Mouse (Mus musculus) bone marrow, adult 2 months (tissue): ENCODE results near the gene Rptor. TPM values are rescaled to one million over a fixed set of nuclear protein-coding genes. Genes with fewer than 3 reads are reported as not detected.

Experiments
- H3K27ac ChIP-seq: fragments of 200-500 bp; 2 replicates; pipeline ENCODE4 v1.5.1; 2012; ENCODE audit warnings: low read depth, mild to moderate bottlenecking, control low read depth, inconsistent platforms, low read length; ENCODE audit not compliant: control insufficient read depth, poor library complexity, insufficient read depth
- H3K4me1 ChIP-seq: fragments of 200-500 bp; 2 replicates; pipeline ENCODE4 v1.6.1; 2011; ENCODE audit warnings: low read length; ENCODE audit not compliant: control insufficient read depth, insufficient read depth
- H3K4me3 ChIP-seq: fragments of 200-500 bp; replicated peaks from 2 replicates; pipeline ENCODE3; 2011; ENCODE audit warnings: mild to moderate bottlenecking, low read depth, low read length, control low read depth; ENCODE audit not compliant: control insufficient read depth
- CTCF ChIP-seq: fragments of 200-500 bp; IDR thresholded peaks from 2 replicates; pipeline ENCODE4 v1.5.1; 2011; ENCODE audit warnings: low read length, control low read depth; ENCODE audit not compliant: control insufficient read depth, insufficient read depth
- POLR2A ChIP-seq: fragments of 200-500 bp; IDR thresholded peaks from 2 replicates; pipeline ENCODE4 v1.6.1; 2011; ENCODE audit warnings: low read depth, mild to moderate bottlenecking, control low read depth, low read length, borderline replicate concordance; ENCODE audit not compliant: control insufficient read depth
- WGBS: fragments of 180-500 bp; shearing (Covaris S2); methylation state at CpG from one replicate; pipeline ENCODE4 v1.1.7; 2018; 5-methylcytosine and 5-hydroxymethylcytosine counted together
- polyA plus RNA-seq: library from polyadenylated mRNA; stranded (reverse); fragments of >200 nt; gene quantifications from 2 replicates; pipeline ENCODE4 v1.2.4, GENCODE M21; 2011; ENCODE audit warnings: low replicate concordance; ENCODE audit not compliant: missing spikeins, insufficient read depth, insufficient read length

Gene Rptor
- 7.4 and 15.6 TPM in 2 replicates for polyA plus RNA-seq

DNA sequence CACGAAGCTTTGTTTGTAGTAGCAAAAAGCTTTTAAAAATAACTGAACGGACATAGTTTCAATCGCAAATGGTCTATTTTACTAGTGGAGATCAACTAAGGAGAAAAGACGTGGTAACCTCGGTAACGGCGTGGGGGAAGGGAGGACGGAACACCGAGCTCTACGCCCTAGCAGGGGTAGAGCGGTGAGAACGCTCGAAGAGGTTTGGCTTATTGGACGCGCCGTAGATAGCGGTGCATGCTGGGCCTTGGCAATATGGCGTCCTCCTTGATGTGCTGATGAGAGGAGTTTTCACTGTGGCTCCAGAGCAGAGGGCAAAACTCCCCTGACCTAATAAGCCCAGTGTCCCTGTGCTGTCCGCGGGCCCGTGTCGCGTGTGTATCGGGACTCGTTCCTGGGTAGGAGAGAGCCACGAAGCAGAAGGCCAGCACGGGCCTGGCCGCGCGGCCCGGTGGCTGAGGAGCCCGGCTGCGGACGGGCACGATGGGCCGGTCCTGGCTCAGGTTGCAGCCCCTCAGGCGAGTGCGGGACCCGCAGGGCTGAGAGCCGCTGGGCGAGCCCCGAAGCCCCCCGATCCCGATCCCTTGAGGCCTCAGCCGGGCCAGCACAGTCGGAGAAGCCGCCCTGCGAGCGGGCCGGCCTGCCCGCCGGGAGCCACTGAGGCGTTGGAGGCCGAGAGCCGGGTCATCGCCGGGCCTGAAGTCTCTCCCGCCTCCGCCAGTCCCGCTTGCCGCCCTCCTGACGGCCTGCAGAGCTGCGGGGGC, at the start of gene Rptor:
Rptor (plus strand) TSS at position 143 of the 764 bp plus-strand sequence.
- peak within 1 kb of the TSS; percentile 88 for H3K4me3 ChIP-seq
- H3K27ac ChIP-seq, result peak within 1 kb of the TSS; percentile 8; the same call in 1 of the 2 replicates
- H3K4me1 ChIP-seq, result no peaks in the 10 kb centered on the region
- WGBS, result under 1% methylated on average over 63 of the region's 63 CpGs
- TF ChIP-seq CTCF, result no peak
- TF ChIP-seq POLR2A, result peak; percentile 34; the same call in 1 of the 2 replicates

DNA sequence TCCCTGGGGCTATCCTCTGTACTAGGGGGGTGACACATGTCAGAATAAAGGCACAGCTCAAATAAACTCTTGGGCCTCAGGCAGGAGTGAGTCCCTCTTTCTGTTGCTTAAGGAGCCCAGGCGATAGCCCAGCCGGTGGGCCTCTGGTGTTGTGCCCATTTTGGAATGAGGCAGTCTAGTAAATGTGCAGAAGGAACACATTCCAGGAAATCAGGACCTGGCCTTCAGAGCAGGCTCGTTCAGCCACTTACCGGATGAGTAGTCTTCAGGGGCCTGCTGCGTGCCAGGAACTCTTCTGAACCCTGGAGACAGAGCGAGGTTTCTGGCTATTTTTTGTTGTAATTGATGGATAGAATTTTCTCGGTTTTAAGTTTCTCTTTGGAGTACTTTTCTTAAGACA, 48.0 kb upstream of the Rptor start:
- WGBS, result 78% methylated on average over 7 of the region's 7 CpGs
- no peak overlapping the region for H3K4me3 ChIP-seq
- H3K27ac ChIP-seq, result no peak overlapping the region
- TF ChIP-seq POLR2A (no peak), CTCF (no peak)
- peaks cover 6% of the 10 kb centered on the region for H3K4me1 ChIP-seq

DNA sequence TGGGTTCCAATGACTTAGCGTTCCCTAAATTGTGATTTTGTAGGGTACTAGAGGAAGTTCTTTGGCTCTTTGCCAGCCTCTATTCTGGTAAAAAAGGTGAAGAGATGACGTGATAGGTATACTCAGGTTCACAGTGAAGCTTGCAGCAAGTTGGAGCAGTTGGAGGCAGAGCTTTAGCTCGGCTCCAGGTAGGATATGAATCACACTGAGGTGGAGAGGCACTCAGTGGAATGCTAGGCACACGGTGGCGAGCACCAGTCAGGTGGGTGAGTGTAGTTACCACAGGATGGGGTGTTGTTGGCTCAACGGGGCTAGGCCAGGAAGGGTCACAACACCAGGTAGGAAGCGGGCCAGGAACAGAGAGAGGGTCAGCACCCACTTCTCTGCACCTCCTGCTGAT, 47.5 kb upstream of the Rptor start:
- WGBS, result 74% methylated on average over 7 of the region's 7 CpGs
- Histone ChIP-seq H3K4me1 (peaks cover 6% of the 10 kb centered on the region), H3K27ac (no peak overlapping the region), H3K4me3 (no peak overlapping the region)
- no peak for TF ChIP-seq POLR2A
- no peak for TF ChIP-seq CTCF

DNA sequence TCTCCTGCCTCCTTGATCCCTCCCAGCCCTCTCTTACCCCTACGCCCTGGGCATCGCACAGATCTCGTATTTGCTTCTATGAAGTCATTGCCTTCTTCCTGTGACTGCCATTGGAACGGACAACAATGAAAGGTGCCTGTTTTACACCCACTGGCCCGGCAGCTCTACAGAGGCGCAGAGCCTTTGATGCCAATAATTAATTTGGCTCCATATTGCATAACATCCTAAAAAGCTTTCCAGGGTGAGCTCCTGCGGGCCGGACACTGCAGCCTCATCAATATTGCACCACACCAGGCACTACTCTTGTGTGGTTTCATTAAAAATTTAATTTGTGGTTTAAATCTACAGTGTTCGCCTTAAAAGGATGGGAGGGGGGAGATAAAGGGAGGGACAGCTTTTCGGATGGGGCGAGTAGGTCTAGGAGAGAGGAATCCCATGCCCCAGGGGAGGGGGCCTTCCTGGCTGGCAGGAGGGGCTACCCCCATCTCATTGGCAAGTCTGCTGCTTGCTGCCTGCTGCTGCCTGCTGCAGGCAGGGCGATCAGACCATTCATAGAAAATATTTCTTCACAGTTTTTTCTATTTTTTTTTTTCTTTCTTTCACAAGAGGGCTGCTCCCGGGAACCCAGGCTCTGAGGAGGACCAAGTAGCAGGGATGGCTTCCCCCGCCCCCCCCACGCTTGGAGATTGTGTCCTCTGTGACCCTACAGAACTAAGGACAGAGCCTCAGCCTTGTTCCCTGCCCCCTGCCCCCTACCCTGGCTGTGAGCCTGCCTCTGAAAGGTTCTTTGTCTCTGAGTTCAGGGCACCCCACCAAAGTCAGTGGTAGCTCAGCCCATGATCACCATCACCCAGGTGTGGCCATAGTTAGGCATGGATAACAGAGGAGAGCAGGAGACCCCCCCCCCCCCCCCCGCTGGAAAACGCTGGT, 44.5 kb upstream of the Rptor start:
- 42% methylated on average over 17 of the region's 17 CpGs for WGBS
- H3K4me3 ChIP-seq, result no peak overlapping the region
- peaks cover under 1% of the 10 kb centered on the region; the same call in 1 of the 2 replicates for H3K4me1 ChIP-seq
- H3K27ac ChIP-seq, result no peak overlapping the region
- TF ChIP-seq POLR2A, result no peak

DNA sequence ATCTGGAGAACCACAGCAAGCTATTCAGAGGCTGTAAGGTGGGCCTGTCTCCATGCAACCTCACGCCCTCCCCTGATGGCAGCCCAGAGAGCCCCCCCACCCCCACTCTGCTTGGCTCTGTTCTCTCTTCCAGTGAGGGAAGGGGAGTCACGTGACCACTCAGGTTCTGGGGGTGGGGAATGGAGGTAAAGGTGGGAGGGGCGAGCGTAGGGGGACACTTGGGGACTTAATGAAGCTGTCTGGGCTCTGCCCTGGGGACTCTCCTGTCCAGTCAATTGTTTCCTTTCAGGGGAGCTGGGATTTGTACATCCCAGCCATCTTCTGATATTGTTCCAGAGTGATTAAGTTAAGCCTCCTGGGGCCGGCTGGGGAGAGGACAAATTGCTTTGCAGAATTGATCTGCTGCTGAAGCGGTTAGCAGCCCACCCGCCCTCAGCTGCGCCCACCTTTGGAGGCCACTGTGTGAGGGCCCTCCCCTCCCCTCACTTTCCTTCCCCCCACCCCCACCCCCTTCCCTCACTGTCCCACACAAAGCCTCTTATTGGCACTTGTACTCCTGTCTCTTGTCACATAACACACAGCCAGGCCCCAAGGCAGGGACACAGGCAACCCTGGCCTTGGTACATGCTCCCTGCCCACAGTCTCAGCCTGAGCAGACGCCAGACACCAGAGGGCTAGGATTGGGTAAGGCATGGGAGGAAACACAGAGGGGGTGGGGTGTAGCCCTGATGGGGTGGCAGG, 43.7 kb upstream of the Rptor start:
- no peak overlapping the region for H3K4me3 ChIP-seq
- WGBS, result 45% methylated on average over 9 of the region's 9 CpGs
- no peak overlapping the region for H3K27ac ChIP-seq
- TF ChIP-seq CTCF (no peak), POLR2A (no peak)
- no peaks in the 10 kb centered on the region for H3K4me1 ChIP-seq

DNA sequence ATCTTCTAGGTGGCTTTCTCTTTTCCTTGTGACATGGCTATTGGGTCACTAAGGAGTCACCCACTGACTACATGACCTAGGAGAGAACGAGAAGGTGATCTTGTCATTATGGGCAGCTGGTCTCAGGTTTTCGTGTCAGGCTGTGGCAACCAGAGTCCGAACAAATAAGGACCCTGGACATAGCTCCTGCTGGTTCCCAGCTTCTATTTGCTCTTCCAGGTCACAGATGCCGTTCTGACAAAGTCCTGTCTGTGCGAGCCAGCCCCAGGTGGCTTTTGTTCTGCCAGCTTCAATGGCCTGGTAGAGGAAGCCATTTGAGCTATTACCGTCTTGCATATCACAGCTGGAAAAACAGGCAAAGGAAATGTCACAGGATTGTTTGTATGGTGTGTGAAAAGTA, 40.4 kb upstream of the Rptor start:
- TF ChIP-seq CTCF (no peak), POLR2A (no peak)
- 51% methylated on average over 6 of the region's 6 CpGs for WGBS
- Histone ChIP-seq H3K27ac (no peak overlapping the region), H3K4me3 (no peak overlapping the region), H3K4me1 (no peaks in the 10 kb centered on the region)

DNA sequence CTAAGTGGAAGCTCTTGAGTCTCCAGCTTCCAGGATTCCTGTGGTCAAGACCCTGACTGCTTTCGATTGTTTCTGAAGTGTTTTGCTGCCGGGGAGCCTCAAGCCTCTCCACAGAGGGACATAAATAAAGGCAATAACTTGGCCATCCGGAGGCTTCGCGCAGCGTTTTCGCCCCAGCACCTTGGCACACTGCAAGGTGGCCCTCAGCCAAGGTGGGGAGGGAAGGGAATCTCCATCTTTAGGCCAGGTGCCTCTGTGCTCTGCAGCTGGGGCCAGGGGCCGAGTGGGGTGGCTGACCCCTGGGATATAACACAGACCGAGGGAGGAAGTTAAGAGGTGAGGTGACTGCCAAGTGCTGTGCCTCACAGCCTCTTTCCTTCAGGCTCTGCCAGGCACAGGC, 39.5 kb upstream of the Rptor start:
- Histone ChIP-seq H3K4me3 (no peak overlapping the region), H3K27ac (no peak overlapping the region), H3K4me1 (no peaks in the 10 kb centered on the region)
- TF ChIP-seq POLR2A (no peak), CTCF (no peak)
- 17% methylated on average over 9 of the region's 9 CpGs for WGBS

DNA sequence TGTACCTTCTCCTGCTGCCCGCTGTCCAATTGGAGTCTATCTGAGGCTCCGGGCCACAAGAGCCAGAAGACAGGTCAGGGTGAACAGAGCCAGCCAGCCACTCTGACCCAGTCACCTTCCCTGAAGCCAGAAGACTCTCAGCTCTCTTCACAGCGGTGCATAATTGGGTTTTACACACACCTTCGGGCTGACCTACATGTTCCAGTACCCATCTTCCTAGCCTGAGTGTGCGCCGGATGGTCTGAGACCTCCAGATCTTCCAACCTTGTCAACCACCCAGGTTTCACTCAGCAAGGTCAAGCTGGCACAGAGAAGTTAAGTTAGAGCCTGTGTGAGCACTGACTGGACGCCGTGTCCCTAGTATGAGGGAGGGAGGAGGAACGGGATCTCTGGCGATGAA, 38.3 kb upstream of the Rptor start:
- 80% methylated on average over 10 of the region's 10 CpGs for WGBS
- Histone ChIP-seq H3K4me3 (no peak overlapping the region), H3K4me1 (no peaks in the 10 kb centered on the region), H3K27ac (no peak overlapping the region)
- TF ChIP-seq POLR2A (no peak), CTCF (no peak)

DNA sequence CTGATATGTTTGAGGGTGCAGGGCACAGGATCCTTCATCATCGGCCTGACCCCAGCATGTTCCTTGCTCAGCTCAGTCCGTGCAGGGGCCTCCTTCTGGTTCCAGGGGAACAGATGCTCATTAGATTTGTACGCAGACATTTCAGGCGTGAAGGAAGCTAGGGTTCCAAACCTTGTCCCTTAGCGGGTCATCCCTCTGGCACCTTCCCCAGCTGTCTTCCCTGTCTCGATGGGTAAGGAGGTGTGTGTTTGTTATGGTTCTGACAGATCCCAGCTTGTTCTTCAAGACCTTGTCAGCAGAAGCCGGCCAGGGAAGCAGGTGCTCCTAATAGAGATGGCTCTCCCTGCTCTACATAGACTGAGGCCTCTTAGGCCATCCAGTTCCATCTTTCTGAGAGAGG, 37.7 kb upstream of the Rptor start:
- Histone ChIP-seq H3K4me1 (no peaks in the 10 kb centered on the region), H3K4me3 (no peak overlapping the region), H3K27ac (no peak overlapping the region)
- TF ChIP-seq CTCF (no peak), POLR2A (no peak)
- 68% methylated on average over 7 of the region's 7 CpGs for WGBS
